Mouse (Mus musculus) T-cell, adult 2 months (primary cell): ENCODE results near the gene Gm14401.
"Not testable (repeated sequence)": the region's sequence is repeated elsewhere in the genome, so short reads cannot be mapped to it uniquely, and the experiment has no call there.

Experiments
- DNase-seq: peaks from one replicate; pipeline ENCODE4 v3.0.0; 2022; ENCODE audit warnings: low spot score

Gene Gm14401

DNA sequence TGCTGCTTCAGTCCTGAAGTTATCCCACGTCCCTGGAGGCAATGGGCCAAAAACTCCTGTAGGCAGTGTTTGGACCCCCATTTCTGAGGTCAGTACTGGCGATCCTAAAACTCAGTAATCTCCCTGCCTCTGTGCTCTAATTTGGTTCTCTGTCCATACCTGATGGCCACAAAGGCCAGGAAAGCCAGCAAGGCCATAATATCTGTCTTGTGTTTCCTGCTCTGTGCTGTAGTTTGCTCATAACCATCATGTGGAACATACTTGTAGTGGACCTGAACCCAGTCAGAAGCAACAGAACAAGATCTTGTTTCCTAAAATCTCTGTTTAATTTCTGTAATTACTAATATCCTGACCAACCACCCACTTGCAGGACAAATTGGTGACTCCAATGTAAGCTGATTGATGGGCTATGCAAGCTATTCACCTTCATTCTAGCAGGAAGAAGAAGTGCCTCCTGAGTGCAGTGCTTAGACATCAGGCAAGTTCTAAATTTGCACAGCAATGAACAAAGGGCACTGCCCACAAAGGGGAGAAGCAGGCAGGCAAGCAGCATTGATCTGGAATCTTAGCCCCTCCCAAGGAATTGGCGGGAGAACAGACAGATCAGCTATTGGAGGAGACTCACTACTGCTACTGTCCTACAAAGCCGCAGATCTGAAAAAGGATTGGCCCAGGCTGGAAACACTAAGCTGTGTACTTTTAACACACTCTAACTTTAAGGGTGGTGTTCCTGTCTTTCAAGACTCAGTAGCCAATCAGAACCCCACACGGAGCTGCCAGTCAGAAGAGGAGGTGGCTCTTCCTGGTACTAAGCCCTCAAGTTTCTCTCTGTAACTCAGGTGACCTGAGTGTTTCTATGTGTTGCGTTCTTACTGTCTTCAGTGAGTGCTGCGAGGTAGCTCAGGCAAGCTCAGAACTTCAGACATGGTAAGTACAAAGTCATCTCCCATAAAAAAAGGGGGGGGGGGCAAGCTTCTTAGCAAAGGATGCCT is at the start of gene Gm14401:
Gene Gm14401 (plus strand): TSS at position 889 of the 992 bp plus-strand sequence.
- DNase-seq, result peak; percentile 1

DNA sequence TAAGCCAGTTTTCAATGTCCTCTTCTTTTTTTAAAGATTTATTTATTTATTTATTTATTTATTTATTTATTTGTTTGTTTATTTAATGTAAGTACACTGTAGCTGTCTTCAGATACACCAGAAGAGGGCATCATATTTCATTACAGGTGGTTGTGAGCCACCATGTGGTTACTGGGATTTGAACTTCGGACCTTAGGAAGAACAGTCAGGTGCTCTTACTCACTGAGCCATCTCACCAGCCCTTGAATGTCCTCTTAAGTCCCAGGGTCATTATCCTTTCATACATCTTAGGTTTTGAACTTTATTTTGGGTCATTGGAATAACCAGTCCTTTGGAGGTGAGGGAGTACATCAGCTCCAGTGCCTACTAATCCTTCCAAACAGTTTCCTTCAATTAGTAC is 1.3 kb upstream of the Gm14401 start:
- not testable (repeated sequence) for DNase-seq

DNA sequence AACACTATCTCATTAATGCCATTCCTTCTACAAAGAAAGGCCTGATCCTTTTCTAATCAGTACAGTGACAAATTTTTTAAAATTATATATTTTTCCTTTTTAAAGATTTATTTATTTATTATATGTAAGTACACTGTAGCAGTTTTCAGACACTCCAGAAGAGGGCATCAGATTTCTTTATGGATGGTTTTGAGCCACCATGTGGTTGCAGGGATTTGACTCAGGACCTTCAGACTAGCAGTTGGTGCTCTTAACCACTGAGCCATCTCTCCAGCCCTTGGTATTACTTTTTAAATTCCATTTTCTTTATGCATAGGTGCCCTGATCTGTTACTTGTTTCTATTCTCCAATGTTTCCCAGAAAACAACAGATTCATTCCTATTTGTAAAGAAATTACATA is 895 bp downstream of the Gm14401 start:
- not testable (repeated sequence) for DNase-seq

- not testable (repeated sequence) for DNase-seq
These were observed 5.7 kb downstream of the Gm14401 start for GRCm38 (mm10) chr2:177079866-177080265.

DNA sequence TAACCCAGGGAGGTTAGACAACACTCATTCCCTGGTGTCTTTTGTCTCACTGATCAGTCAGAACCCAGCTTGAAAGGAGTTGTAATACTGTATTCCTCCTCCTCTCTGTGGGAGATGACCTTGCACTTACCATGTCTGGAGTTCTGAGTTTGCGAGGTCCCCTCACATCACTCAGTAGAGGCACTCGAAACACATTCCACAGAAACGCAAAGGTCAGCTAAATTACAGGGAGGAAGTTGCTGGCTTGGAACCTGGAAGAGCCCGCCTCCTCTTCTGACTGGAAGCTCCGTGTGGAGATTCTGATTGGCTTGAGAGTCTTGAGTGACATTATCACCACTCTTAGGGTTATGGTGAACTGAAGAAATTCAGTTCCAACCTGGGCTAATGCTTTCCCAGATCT is 35.0 kb downstream of the Gm14401 start:
- DNase-seq, result not testable (repeated sequence)

DNA sequence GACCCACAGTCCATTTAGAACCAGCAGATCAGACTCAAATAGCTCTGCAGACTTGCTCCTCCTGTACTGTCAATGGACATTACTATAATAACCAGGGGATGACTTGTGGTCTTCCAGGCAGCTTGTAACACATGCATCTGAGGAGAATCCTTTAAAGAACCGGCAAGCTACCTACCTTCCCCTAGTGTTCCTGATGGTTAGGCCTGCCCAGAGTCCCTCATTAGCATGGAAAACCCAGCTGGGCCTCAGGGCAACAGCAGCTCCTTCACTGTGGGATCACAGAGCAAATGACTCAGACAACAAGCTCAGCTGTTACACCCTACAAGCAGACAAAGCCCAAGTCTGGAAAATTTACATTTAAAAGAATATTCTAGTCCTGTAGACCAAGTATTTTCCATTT is 55.0 kb downstream of the Gm14401 start:
- not testable (repeated sequence) for DNase-seq
